Mouse (Mus musculus) frontal cortex, adult 2 months (tissue): ENCODE results near the gene Cpsf6. TPM values are rescaled to one million over a fixed set of nuclear protein-coding genes. Genes with fewer than 3 reads are reported as not detected.

Source experiments
- polyA plus RNA-seq: library from polyadenylated mRNA; depleted of rRNA; stranded (reverse); fragments of >200 nt; gene quantifications from 2 replicates; pipeline ENCODE4 v1.2.3, GENCODE M21; 2012; rRNA removed

The Cpsf6 gene
- polyA plus RNA-seq, 1 experiment: 68.6 TPM

Other genes with a start within 250 kb of the Cpsf6 start
- gene Frs2, start 231.5 kb downstream of the Cpsf6 start, polyA plus RNA-seq: 33.4 and 34.2 TPM in 2 replicates
- gene Yeats4, start 155.5 kb downstream of the Cpsf6 start, polyA plus RNA-seq: 55.9 and 57.8 TPM in 2 replicates
- not detected in 2 replicates for gene 9530003J23Rik, start 141.3 kb downstream of the Cpsf6 start, polyA plus RNA-seq
- gene Lyz2, start 97.7 kb downstream of the Cpsf6 start, polyA plus RNA-seq: 13.5 and 18.9 TPM in 2 replicates
- gene Lyz1, start 87.1 kb downstream of the Cpsf6 start, polyA plus RNA-seq: 0.16 and 0.23 TPM in 2 replicates
- gene Cpm, start 249.5 kb upstream of the Cpsf6 start, polyA plus RNA-seq: 3.5 and 3.9 TPM in 2 replicates